Comparison of ENCODE assay signal across 19 mouse cellular contexts in genomic region chr9:107693433-107693987, GRCm38 (mm10). TPM values are rescaled to one million over a fixed set of nuclear protein-coding genes. Genes with fewer than 3 reads are reported as not detected.
DNase-seq lines count a peak whose midpoint lies in the region; ATAC-seq and TF ChIP-seq lines count a peak whose summit lies in the region.
"Had no signal": no experiment of that assay in that cellular context is flagged by ENCODE, and none has a peak within 500 bp of the region (broad histone marks: within the 10 kb centered on the region; RNA-seq: fewer than 3 reads in every experiment).

No protein-coding gene starts in this region.

- DNase-seq in midbrain, embryonic 11.5 days (ENCODE audit: low spot score, missing footprints) = no peak
- DNase-seq in retina, postnatal 1 day = peak; percentile 53
- DNase-seq in urinary bladder, adult 2 months (ENCODE audit: low spot score) = no peak
- DNase-seq: adrenal gland, postnatal 14 days; cerebellum, adult 8-10 months; gastrocnemius, postnatal 10 days; kidney, adult 11 months; kidney, postnatal 4 days; lung, postnatal 14 days; right cerebral cortex, postnatal 4 days had no signal

- H3K4me2 ChIP-seq in intestine, embryonic 16.5 days (ENCODE audit: low read depth, low read length) = no peak overlapping the region
- no peak overlapping the region for H3K4me2 ChIP-seq in intestine, embryonic 15.5 days (replicated peaks)
- H3K4me2 ChIP-seq in midbrain, embryonic 13.5 days (replicated peaks) = no peak overlapping the region
- no peak overlapping the region for H3K4me2 ChIP-seq in midbrain, embryonic 11.5 days
- no peak overlapping the region for H3K4me2 ChIP-seq in intestine, postnatal 0 days (replicated peaks; ENCODE audit: low read depth)
- H3K4me2 ChIP-seq: embryonic facial prominence, embryonic 15.5 days; heart, embryonic 12.5 days; hindbrain, embryonic 12.5 days; liver, embryonic 12.5 days; neural tube, embryonic 13.5 days had no signal

- H3K27ac ChIP-seq in intestine, embryonic 16.5 days (ENCODE audit: low read length) = no peak overlapping the region
- no peak overlapping the region for H3K27ac ChIP-seq in intestine, embryonic 15.5 days
- peak overlapping the region; percentile 39; the same call in 1 of the 2 replicates for H3K27ac ChIP-seq in midbrain, embryonic 13.5 days
- H3K27ac ChIP-seq in midbrain, embryonic 11.5 days (ENCODE audit: low read depth, low read length) = no peak overlapping the region
- H3K27ac ChIP-seq in intestine, postnatal 0 days (ENCODE audit: low read depth, low read length) = no peak overlapping the region
- H3K27ac ChIP-seq: embryonic facial prominence, embryonic 15.5 days; hindbrain, embryonic 12.5 days; liver, embryonic 12.5 days; neural tube, embryonic 13.5 days had no signal

- 64% methylated on average over 4 of the region's 4 CpGs for WGBS in intestine, embryonic 16.5 days
- WGBS in intestine, embryonic 15.5 days = 74% methylated on average over 4 of the region's 4 CpGs
- 48% methylated on average over 4 of the region's 4 CpGs for WGBS in midbrain, embryonic 13.5 days
- WGBS in midbrain, embryonic 11.5 days = 75% methylated on average over 4 of the region's 4 CpGs
- 80% methylated on average over 4 of the region's 4 CpGs for WGBS in intestine, postnatal 0 days

- H3K9ac ChIP-seq in intestine, embryonic 16.5 days (ENCODE audit: low read depth, low read length) = 0 out of 2 replicates have a peak overlapping the region, but pooled peaks have one; percentile 4
- no peak overlapping the region for H3K9ac ChIP-seq in intestine, embryonic 15.5 days
- H3K9ac ChIP-seq in midbrain, embryonic 13.5 days (replicated peaks) = peak overlapping the region; percentile 32; the same call in 1 of the 2 replicates
- no peak overlapping the region for H3K9ac ChIP-seq in midbrain, embryonic 11.5 days (ENCODE audit: low read length)
- H3K9ac ChIP-seq in intestine, postnatal 0 days (ENCODE audit: low read depth, low read length) = no peak overlapping the region
- H3K9ac ChIP-seq: embryonic facial prominence, embryonic 15.5 days; heart, embryonic 12.5 days; hindbrain, embryonic 12.5 days; liver, embryonic 12.5 days; neural tube, embryonic 13.5 days had no signal

- TF ChIP-seq CTCF in intestine, postnatal 0 days (IDR thresholded peaks at IDR 0.05; ENCODE audit: low read depth) = peak; percentile 52

- no peak overlapping the region for H3K4me3 ChIP-seq in intestine, embryonic 16.5 days (ENCODE audit: low read length)
- no peak overlapping the region for H3K4me3 ChIP-seq in intestine, embryonic 15.5 days (replicated peaks)
- no peak overlapping the region for H3K4me3 ChIP-seq in midbrain, embryonic 13.5 days (replicated peaks)
- no peak overlapping the region for H3K4me3 ChIP-seq in midbrain, embryonic 11.5 days (ENCODE audit: low read depth, low read length)
- no peak overlapping the region for H3K4me3 ChIP-seq in intestine, postnatal 0 days (ENCODE audit: low read depth, low read length)
- H3K4me3 ChIP-seq: embryonic facial prominence, embryonic 15.5 days; heart, embryonic 12.5 days; hindbrain, embryonic 12.5 days; liver, embryonic 12.5 days; neural tube, embryonic 13.5 days had no signal

- peaks cover 24% of the 10 kb centered on the region for H3K4me1 ChIP-seq in intestine, embryonic 16.5 days (ENCODE audit: control insufficient read depth, insufficient read depth, low read length)
- H3K4me1 ChIP-seq in intestine, embryonic 15.5 days (replicated peaks) = peaks cover 39% of the 10 kb centered on the region
- peaks cover 55% of the 10 kb centered on the region for H3K4me1 ChIP-seq in midbrain, embryonic 13.5 days (replicated peaks)
- peaks cover 43% of the 10 kb centered on the region for H3K4me1 ChIP-seq in midbrain, embryonic 11.5 days (ENCODE audit: control insufficient read depth, insufficient read depth, low read length)
- H3K4me1 ChIP-seq in intestine, postnatal 0 days (replicated peaks; ENCODE audit: control insufficient read depth, insufficient read depth, low read length) = no peaks in the 10 kb centered on the region

- H3K9me3 ChIP-seq in intestine, embryonic 16.5 days (ENCODE audit: control insufficient read depth, low read length) = no peaks in the 10 kb centered on the region
- H3K9me3 ChIP-seq in intestine, embryonic 15.5 days = no peaks in the 10 kb centered on the region
- H3K9me3 ChIP-seq in midbrain, embryonic 13.5 days = no peaks in the 10 kb centered on the region
- no peaks in the 10 kb centered on the region for H3K9me3 ChIP-seq in midbrain, embryonic 11.5 days (ENCODE audit: control insufficient read depth, low read length)
- no peaks in the 10 kb centered on the region for H3K9me3 ChIP-seq in intestine, postnatal 0 days (ENCODE audit: control insufficient read depth)
- H3K9me3 ChIP-seq: embryonic facial prominence, embryonic 15.5 days; heart, embryonic 12.5 days; hindbrain, embryonic 12.5 days; liver, embryonic 12.5 days; neural tube, embryonic 13.5 days had no signal

- no peaks in the 10 kb centered on the region for H3K27me3 ChIP-seq in intestine, embryonic 16.5 days (replicated peaks; ENCODE audit: control insufficient read depth, insufficient read depth, low read length)
- H3K27me3 ChIP-seq in intestine, embryonic 15.5 days (replicated peaks) = no peaks in the 10 kb centered on the region
- H3K27me3 ChIP-seq in midbrain, embryonic 13.5 days = no peaks in the 10 kb centered on the region
- no peaks in the 10 kb centered on the region for H3K27me3 ChIP-seq in midbrain, embryonic 11.5 days (ENCODE audit: control insufficient read depth, insufficient read depth, low read length)
- H3K27me3 ChIP-seq in intestine, postnatal 0 days (replicated peaks; ENCODE audit: control insufficient read depth, insufficient read depth, low read length) = no peaks in the 10 kb centered on the region
- H3K27me3 ChIP-seq: embryonic facial prominence, embryonic 15.5 days; heart, embryonic 12.5 days; neural tube, embryonic 13.5 days had no signal

- H3K36me3 ChIP-seq in intestine, embryonic 16.5 days (ENCODE audit: control insufficient read depth, insufficient read depth, low read length) = no peaks in the 10 kb centered on the region
- H3K36me3 ChIP-seq in intestine, embryonic 15.5 days = peaks cover 16% of the 10 kb centered on the region
- peaks cover 51% of the 10 kb centered on the region for H3K36me3 ChIP-seq in midbrain, embryonic 13.5 days
- H3K36me3 ChIP-seq in midbrain, embryonic 11.5 days (ENCODE audit: control insufficient read depth, insufficient read depth, low read length) = peaks cover 6% of the 10 kb centered on the region
- peaks cover 14% of the 10 kb centered on the region for H3K36me3 ChIP-seq in intestine, postnatal 0 days (ENCODE audit: control insufficient read depth, insufficient read depth)

- ATAC-seq in intestine, embryonic 16.5 days = no peak
- no peak for ATAC-seq in intestine, embryonic 15.5 days
- 0 out of 2 replicates have a peak, but pooled peaks have one; percentile 12 for ATAC-seq in midbrain, embryonic 13.5 days
- ATAC-seq in midbrain, embryonic 11.5 days (ENCODE audit: low FRiP score) = no peak
- no peak for ATAC-seq in intestine, postnatal 0 days
- ATAC-seq: liver, embryonic 12.5 days had no signal

RNA-seq across cellular contexts. Expression of gene Gnat1, which starts 14.0 kb away (rescaled TPM):
- polyA plus RNA-seq in intestine, embryonic 16.5 days (2015; fragmentation: Nextera tagmentation; extraction: Ambion mirVana) = 0.98 and 1.6 TPM in 2 replicates
- 0.82 and 1.9 TPM in 2 replicates for polyA plus RNA-seq in intestine, embryonic 15.5 days (2015; fragmentation: Nextera tagmentation; extraction: Ambion mirVana)
- polyA plus RNA-seq in midbrain, embryonic 13.5 days (2015; fragmentation: Nextera tagmentation; extraction: Ambion mirVana) = 2.4 and 2.7 TPM in 2 replicates
- polyA plus RNA-seq in midbrain, embryonic 11.5 days (2014; fragmentation: Nextera tagmentation; extraction: Ambion mirVana) = 1.1 and 1.4 TPM in 2 replicates
- 1.6 and 1.9 TPM in 2 replicates for polyA plus RNA-seq in intestine, postnatal 0 days (2015; fragmentation: Nextera tagmentation; extraction: Ambion mirVana)
- polyA plus RNA-seq in urinary bladder, adult 2 months (2012; rRNA removed) = 0.06 TPM in 1 of 2 replicates, not detected in the other

RNA-seq across cellular contexts. Expression of gene Sema3f, which starts 16.8 kb away (rescaled TPM):
- 5.7 and 8.3 TPM in 2 replicates for polyA plus RNA-seq in intestine, embryonic 16.5 days (2015; fragmentation: Nextera tagmentation; extraction: Ambion mirVana)
- 8.9 and 11.2 TPM in 2 replicates for polyA plus RNA-seq in intestine, embryonic 15.5 days (2015; fragmentation: Nextera tagmentation; extraction: Ambion mirVana)
- polyA plus RNA-seq in midbrain, embryonic 13.5 days (2015; fragmentation: Nextera tagmentation; extraction: Ambion mirVana) = 18.9 and 24.6 TPM in 2 replicates
- polyA plus RNA-seq in midbrain, embryonic 11.5 days (2014; fragmentation: Nextera tagmentation; extraction: Ambion mirVana) = 9.6 and 11.9 TPM in 2 replicates
- polyA plus RNA-seq in intestine, postnatal 0 days (2015; fragmentation: Nextera tagmentation; extraction: Ambion mirVana) = 3.9 and 4.4 TPM in 2 replicates
- 110 and 111 TPM in 2 replicates for polyA plus RNA-seq in urinary bladder, adult 2 months (2012; rRNA removed)

RNA-seq across cellular contexts. Expression of gene Slc38a3, which starts 24.2 kb away (rescaled TPM):
- polyA plus RNA-seq in intestine, embryonic 16.5 days (2015; fragmentation: Nextera tagmentation; extraction: Ambion mirVana) = 10.1 TPM in 2 replicates
- 8.4 and 16.0 TPM in 2 replicates for polyA plus RNA-seq in intestine, embryonic 15.5 days (2015; fragmentation: Nextera tagmentation; extraction: Ambion mirVana)
- polyA plus RNA-seq in midbrain, embryonic 13.5 days (2015; fragmentation: Nextera tagmentation; extraction: Ambion mirVana) = 18.7 and 22.0 TPM in 2 replicates
- 11.2 and 11.7 TPM in 2 replicates for polyA plus RNA-seq in midbrain, embryonic 11.5 days (2014; fragmentation: Nextera tagmentation; extraction: Ambion mirVana)
- 15.5 and 15.6 TPM in 2 replicates for polyA plus RNA-seq in intestine, postnatal 0 days (2015; fragmentation: Nextera tagmentation; extraction: Ambion mirVana)
- polyA plus RNA-seq in urinary bladder, adult 2 months (2012; rRNA removed) = 0.44 and 0.45 TPM in 2 replicates

RNA-seq across cellular contexts. Expression of gene Gnai2, which starts 58.3 kb away (rescaled TPM):
- polyA plus RNA-seq in intestine, embryonic 16.5 days (2015; fragmentation: Nextera tagmentation; extraction: Ambion mirVana) = 301 and 311 TPM in 2 replicates
- 334 and 335 TPM in 2 replicates for polyA plus RNA-seq in intestine, embryonic 15.5 days (2015; fragmentation: Nextera tagmentation; extraction: Ambion mirVana)
- polyA plus RNA-seq in midbrain, embryonic 13.5 days (2015; fragmentation: Nextera tagmentation; extraction: Ambion mirVana) = 399 and 416 TPM in 2 replicates
- 578 and 581 TPM in 2 replicates for polyA plus RNA-seq in midbrain, embryonic 11.5 days (2014; fragmentation: Nextera tagmentation; extraction: Ambion mirVana)
- polyA plus RNA-seq in intestine, postnatal 0 days (2015; fragmentation: Nextera tagmentation; extraction: Ambion mirVana) = 245 and 265 TPM in 2 replicates
- polyA plus RNA-seq in urinary bladder, adult 2 months (2012; rRNA removed) = 449 and 465 TPM in 2 replicates

Comparison
In these comparisons a context has a peak if more than half of its experiments do, and no peak if none do; other contexts are left out.
1. H3K9ac ChIP-seq: peak in intestine, embryonic 16.5 days (single experiment) and midbrain, embryonic 13.5 days (single experiment); none in intestine, embryonic 15.5 days (single experiment), midbrain, embryonic 11.5 days (single experiment) and intestine, postnatal 0 days (single experiment).